Mouse (Mus musculus) liver, postnatal 0 days (tissue): ENCODE data around the gene Elfn1. TPM values are rescaled to one million over a fixed set of nuclear protein-coding genes. Genes with fewer than 3 reads are reported as not detected.

Experiments
- ATAC-seq: fragments of 200-750 bp; cut with Nextera tagmentation; 2 replicates; pipeline ENCODE4 v1.8.0; 2017; ENCODE audit warnings: mild to moderate bottlenecking, moderate library complexity
- DNase-seq: peaks from one replicate; pipeline ENCODE4 v3.0.0-alpha.2; 2016
- H3K27ac ChIP-seq: fragments of 300-500 bp; sonication (generic); 2 replicates; pipeline ENCODE4 v1.5.1; 2014; ENCODE audit warnings: antibody characterized with exemption, moderate library complexity, mild to moderate bottlenecking, low read depth
- H3K27me3 ChIP-seq: fragments of 300-500 bp; sonication (generic); 2 replicates; pipeline ENCODE4 v1.6.1; 2014; ENCODE audit warnings: low read length, control low read depth, mixed read lengths; ENCODE audit not compliant: insufficient read depth
- H3K36me3 ChIP-seq: fragments of 300-500 bp; sonication (generic); replicated peaks from 2 replicates; pipeline ENCODE4 v1.6.1; 2014; ENCODE audit warnings: mild to moderate bottlenecking, control low read depth, low read length, moderate library complexity, mixed read lengths; ENCODE audit not compliant: insufficient read depth
- H3K4me1 ChIP-seq: fragments of 300-500 bp; sonication (generic); 2 replicates; pipeline ENCODE4 v1.6.1; 2014; ENCODE audit warnings: antibody characterized with exemption, mild to moderate bottlenecking, control low read depth; ENCODE audit not compliant: insufficient read depth
- H3K4me2 ChIP-seq: fragments of 300-500 bp; sonication (generic); 2 replicates; pipeline ENCODE4 v1.6.1; 2014; ENCODE audit warnings: low read depth, mild to moderate bottlenecking, low read length, moderate library complexity, mixed read lengths
- H3K4me3 ChIP-seq: fragments of 300-500 bp; sonication (generic); 2 replicates; pipeline ENCODE4 v1.5.1; 2014; ENCODE audit warnings: low read depth, low read length
- H3K9ac ChIP-seq: fragments of 300-500 bp; sonication (generic); replicated peaks from 2 replicates; pipeline ENCODE4 v1.6.1; 2014; ENCODE audit warnings: mild to moderate bottlenecking, moderate library complexity
- H3K9me3 ChIP-seq: fragments of 300-500 bp; sonication (generic); 2 replicates; pipeline ENCODE4 v1.6.1; 2016; ENCODE audit warnings: mild to moderate bottlenecking, control low read depth, low read length, mixed read lengths
- CTCF ChIP-seq: sonication (generic); IDR thresholded peaks from 2 replicates; pipeline ENCODE4 v1.5.1; 2016; ENCODE audit warnings: antibody characterized with exemption, low read depth
- EP300 ChIP-seq: IDR thresholded peaks from 2 replicates; pipeline ENCODE4 v1.6.1; 2016; ENCODE audit warnings: antibody characterized with exemption, low read depth, mild to moderate bottlenecking
- WGBS: fragments of 180-500 bp; shearing (Covaris S2); extraction: QIAGEN DNeasy Blood & Tissue Kit; methylation state at CpG from one replicate; pipeline ENCODE4 v1.1.7; 2014; ENCODE audit not compliant: insufficient replicate concordance; 5-methylcytosine and 5-hydroxymethylcytosine counted together
- polyA plus RNA-seq: library from polyadenylated mRNA; unstranded; fragments of >200 nt; fragmentation: Nextera tagmentation; extraction: Ambion mirVana; gene quantifications from 2 replicates; pipeline ENCODE4 v1.2.1, GENCODE M21; 2015

Gene Elfn1
- polyA plus RNA-seq, 1 experiment from 2014 or later, result not detected

DNA sequence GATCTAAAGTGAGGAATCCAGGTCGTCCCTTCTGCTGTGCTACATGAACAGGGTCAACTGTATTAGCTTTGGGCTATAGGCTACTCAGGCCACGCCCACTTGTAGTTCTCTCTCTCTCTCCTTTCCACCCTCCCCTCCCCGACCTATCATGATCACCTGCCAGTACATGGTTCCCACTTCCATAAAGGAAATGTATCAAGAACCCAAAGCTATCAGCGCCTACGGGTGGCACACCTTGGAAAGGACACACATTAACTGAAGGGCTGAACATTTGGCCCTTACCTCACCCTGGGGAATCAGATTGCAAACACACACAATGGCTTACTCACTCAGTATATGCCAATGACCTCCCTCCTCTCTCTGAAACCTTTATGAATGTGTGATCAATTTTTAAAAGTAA, 28.0 kb upstream of the Elfn1 start:
- TF ChIP-seq CTCF (no peak), EP300 (no peak)
- H3K4me3 ChIP-seq, result no peak overlapping the region
- H3K9ac ChIP-seq, result no peak overlapping the region
- ATAC-seq (no peak), DNase-seq (no peak)
- H3K27me3 ChIP-seq, result no peaks in the 10 kb centered on the region
- H3K9me3 ChIP-seq, result no peaks in the 10 kb centered on the region
- 65% methylated on average over 5 of the region's 5 CpGs for WGBS
- no peak overlapping the region for H3K4me2 ChIP-seq
- H3K36me3 ChIP-seq, result no peaks in the 10 kb centered on the region
- H3K4me1 ChIP-seq, result no peaks in the 10 kb centered on the region
- no peak overlapping the region for H3K27ac ChIP-seq

DNA sequence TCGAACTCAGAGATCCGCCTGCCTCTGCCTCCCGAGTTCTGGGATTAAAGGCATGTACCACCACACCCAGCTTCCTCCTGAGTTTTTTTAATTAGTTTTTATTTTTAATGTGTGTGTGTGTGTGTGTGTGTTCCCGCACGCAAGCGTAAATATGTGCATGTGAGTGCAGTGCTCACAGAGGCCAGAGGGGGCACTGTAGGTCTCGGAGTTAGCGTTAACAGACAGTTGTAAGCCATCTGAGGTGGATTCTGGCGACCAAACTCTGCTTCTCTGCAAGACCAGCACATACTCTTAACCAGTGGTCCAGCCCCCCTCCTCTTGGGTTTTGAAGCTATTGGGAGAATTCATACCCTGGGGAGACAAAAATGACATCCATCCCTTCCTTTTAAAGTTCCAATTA, 26.6 kb upstream of the Elfn1 start:
- Histone ChIP-seq H3K4me3 (no peak overlapping the region), H3K36me3 (no peaks in the 10 kb centered on the region), H3K4me1 (no peaks in the 10 kb centered on the region), H3K27ac (no peak overlapping the region), H3K9me3 (no peaks in the 10 kb centered on the region), H3K27me3 (no peaks in the 10 kb centered on the region), H3K9ac (no peak overlapping the region), H3K4me2 (no peak overlapping the region)
- DNase-seq (no peak), ATAC-seq (no peak)
- TF ChIP-seq CTCF (no peak), EP300 (no peak)
- WGBS, result 82% methylated on average over 9 of the region's 9 CpGs

DNA sequence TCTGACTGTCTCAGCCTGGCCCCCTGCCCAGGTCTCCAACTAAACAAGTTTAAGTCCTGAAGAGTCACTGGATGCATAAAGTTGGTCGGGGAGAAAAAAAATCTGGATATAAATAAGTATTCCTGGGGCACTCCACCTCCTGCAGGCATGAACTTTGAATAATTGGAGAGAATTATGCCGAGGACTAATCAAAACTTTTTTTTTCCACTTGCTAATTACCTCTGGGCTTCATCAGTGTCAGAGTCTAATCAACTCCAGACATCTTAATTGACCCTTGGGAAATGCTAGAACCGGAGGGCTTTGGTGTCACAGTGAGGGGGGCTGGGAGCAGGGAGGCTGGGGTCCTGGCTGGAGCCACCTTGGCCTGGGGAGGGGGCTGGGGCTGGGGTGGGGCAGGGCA, 19.1 kb upstream of the Elfn1 start:
- Histone ChIP-seq H3K4me1 (no peaks in the 10 kb centered on the region), H3K4me3 (no peak overlapping the region), H3K4me2 (no peak overlapping the region), H3K36me3 (no peaks in the 10 kb centered on the region), H3K9me3 (no peaks in the 10 kb centered on the region), H3K27me3 (no peaks in the 10 kb centered on the region), H3K27ac (no peak overlapping the region), H3K9ac (no peak overlapping the region)
- WGBS, result 37% methylated on average over 3 of the region's 3 CpGs
- DNase-seq, result no peak
- ATAC-seq, result no peak
- no peak for TF ChIP-seq EP300

DNA sequence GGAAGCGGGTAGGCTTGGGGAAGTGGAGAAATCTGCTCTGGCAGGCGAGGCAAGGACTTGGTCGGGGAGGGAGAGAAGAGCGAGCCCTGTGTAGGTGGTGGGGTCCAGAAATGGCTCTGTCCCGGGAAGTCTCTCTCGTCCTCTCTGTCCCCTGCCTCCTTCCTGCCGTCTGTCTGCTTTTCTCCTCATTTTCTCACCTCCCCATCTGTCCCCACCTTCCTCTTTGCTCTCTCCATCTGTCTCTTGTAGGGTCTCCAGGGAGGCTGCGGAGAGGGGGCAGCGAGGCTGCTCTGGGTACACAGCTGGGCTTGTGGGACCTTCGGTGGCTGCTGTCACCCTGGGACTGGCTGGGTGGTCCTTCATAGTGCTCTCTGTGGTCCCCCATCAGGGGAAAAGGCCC, 18.4 kb upstream of the Elfn1 start:
- H3K9me3 ChIP-seq, result no peaks in the 10 kb centered on the region
- no peak for TF ChIP-seq CTCF
- TF ChIP-seq EP300, result no peak
- DNase-seq, result no peak

DNA sequence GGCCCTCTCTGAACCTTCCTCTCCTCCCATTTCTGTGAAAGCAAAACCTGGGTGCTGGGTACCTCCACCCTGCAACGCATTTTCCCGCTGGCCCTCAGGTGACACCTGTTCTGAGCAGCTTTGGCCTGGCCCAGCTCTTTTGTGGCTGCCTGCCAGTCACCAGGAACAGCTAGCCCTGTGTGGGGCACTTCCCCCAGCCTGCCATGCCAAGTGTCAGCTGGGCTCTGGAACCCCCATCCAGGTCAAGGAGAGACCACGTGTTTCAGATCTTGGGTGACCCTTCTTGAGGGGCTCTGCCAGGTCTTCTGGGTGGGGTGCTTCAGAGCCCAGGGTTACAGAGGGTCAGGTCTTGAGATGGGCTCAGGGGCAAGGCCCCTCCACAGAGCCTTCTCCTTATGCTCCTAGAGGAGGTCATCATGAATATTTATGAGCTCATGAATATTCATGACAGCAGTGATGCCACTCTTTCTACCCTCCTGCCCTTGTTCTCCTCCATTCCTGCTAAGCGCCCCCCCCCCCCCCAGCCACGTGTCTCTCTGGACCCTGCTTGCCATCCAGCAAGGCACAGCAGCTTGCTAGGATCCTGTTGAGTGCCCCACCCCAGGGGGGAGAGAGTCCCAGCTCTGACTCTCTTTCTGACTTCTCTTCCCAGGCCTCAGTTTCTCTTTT, 15.3 kb upstream of the Elfn1 start:
- ATAC-seq (no peak), DNase-seq (no peak)
- H3K4me2 ChIP-seq, result no peak overlapping the region
- WGBS, result 32% methylated on average over 4 of the region's 5 CpGs
- TF ChIP-seq CTCF, result no peak
- 0 out of 2 replicates have a peak, but pooled peaks cover 6% of the 10 kb centered on the region for H3K27me3 ChIP-seq
- H3K36me3 ChIP-seq, result no peaks in the 10 kb centered on the region
- no peaks in the 10 kb centered on the region for H3K9me3 ChIP-seq
- H3K9ac ChIP-seq, result no peak overlapping the region
- no peak overlapping the region for H3K27ac ChIP-seq
- no peaks in the 10 kb centered on the region for H3K4me1 ChIP-seq
- no peak overlapping the region for H3K4me3 ChIP-seq

More for the DNA sequence above, 18.4 kb upstream of the Elfn1 start:
- Histone ChIP-seq H3K27me3 (no peaks in the 10 kb centered on the region), H3K4me1 (no peaks in the 10 kb centered on the region), H3K9ac (no peak overlapping the region), H3K36me3 (no peaks in the 10 kb centered on the region), H3K4me2 (no peak overlapping the region), H3K27ac (no peak overlapping the region), H3K4me3 (no peak overlapping the region)
- 61% methylated on average over 9 of the region's 10 CpGs for WGBS
- no peak for ATAC-seq

DNA sequence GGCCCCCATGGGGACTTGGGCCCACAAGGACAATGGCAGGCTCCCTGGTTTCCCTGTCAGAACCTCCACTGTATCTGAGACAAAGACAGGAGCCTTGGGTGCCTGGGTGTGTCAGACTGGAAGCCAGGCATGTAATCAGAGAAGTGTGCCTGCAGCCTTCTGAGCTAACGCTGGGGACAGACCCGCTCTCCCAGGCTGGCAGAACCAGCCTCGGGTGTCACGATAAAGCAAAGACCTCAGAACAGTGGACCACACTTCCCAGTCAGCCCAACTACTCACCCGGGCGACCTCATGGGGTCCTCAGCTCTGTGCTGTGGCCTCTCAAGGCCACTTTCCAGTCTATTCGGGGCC, 14.8 kb upstream of the Elfn1 start:
- no peak overlapping the region for H3K27ac ChIP-seq
- WGBS, result 43% methylated on average over 7 of the region's 7 CpGs
- no peak for ATAC-seq
- H3K36me3 ChIP-seq, result no peaks in the 10 kb centered on the region
- 0 out of 2 replicates have a peak, but pooled peaks cover 6% of the 10 kb centered on the region for H3K27me3 ChIP-seq
- H3K9ac ChIP-seq, result no peak overlapping the region
- H3K4me2 ChIP-seq, result no peak overlapping the region
- no peaks in the 10 kb centered on the region for H3K4me1 ChIP-seq
- TF ChIP-seq CTCF (no peak), EP300 (no peak)
- DNase-seq, result no peak
- H3K4me3 ChIP-seq, result no peak overlapping the region
- no peaks in the 10 kb centered on the region for H3K9me3 ChIP-seq

DNA sequence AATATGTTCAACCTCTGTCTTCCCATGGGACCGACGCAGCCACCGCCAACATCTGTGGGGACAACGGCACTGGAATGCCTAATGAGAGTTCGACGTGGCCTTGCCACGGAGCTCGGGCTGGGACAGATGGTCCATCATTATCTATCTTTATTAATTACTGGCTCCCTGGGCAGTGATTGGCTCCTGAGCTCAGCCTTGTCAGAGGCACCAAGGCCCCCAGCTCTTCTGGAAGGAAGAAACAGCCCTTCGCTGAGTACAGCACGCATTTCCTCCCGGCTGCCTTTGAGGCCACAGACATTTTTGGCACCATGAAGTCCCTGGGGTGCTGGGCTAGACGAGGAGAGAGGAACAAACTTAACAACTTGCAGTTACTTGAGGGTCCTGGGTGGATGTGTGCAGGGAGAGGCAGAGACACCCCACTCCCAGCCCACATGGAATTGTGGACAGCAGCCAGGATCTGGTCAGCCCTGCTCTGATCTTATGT, 13.7 kb upstream of the Elfn1 start:
- ATAC-seq, result no peak
- no peaks in the 10 kb centered on the region for H3K9me3 ChIP-seq
- TF ChIP-seq EP300 (no peak), CTCF (no peak)
- H3K27me3 ChIP-seq, result 0 out of 2 replicates have a peak, but pooled peaks cover 6% of the 10 kb centered on the region
- H3K4me2 ChIP-seq, result no peak overlapping the region
- no peaks in the 10 kb centered on the region for H3K4me1 ChIP-seq
- H3K27ac ChIP-seq, result no peak overlapping the region
- DNase-seq, result peak; percentile 34
- no peaks in the 10 kb centered on the region for H3K36me3 ChIP-seq
- WGBS, result 58% methylated on average over 12 of the region's 12 CpGs
- no peak overlapping the region for H3K4me3 ChIP-seq
- H3K9ac ChIP-seq, result no peak overlapping the region
